Mouse (Mus musculus) spleen, adult 2 months (tissue): ENCODE measurements around the gene Dgcr2.

Experiments
- CTCF ChIP-seq: fragments of 200-500 bp; IDR thresholded peaks from 2 replicates; pipeline ENCODE4 v1.5.1; 2011; ENCODE audit warnings: mild to moderate bottlenecking, inconsistent platforms; ENCODE audit not compliant: insufficient read depth, insufficient read length, insufficient replicate concordance; ENCODE audit errors: extremely low read depth
- POLR2A ChIP-seq: fragments of 200-500 bp; IDR thresholded peaks from 2 replicates; pipeline ENCODE4 v1.6.1; 2011; ENCODE audit warnings: low read depth, low read length, inconsistent platforms

GRCm38 (mm10) chr16:17934445-17934910 is 36.1 kb upstream of the Dgcr2 start:
- TF ChIP-seq CTCF, result no peak
- TF ChIP-seq POLR2A, result no peak
